Mouse (Mus musculus): ENCODE data around the gene Igdcc3.
"Not testable (repeated sequence)": the region's sequence is repeated elsewhere in the genome, so short reads cannot be mapped to it uniquely, and the experiment has no call there.

Gene Igdcc3

DNA sequence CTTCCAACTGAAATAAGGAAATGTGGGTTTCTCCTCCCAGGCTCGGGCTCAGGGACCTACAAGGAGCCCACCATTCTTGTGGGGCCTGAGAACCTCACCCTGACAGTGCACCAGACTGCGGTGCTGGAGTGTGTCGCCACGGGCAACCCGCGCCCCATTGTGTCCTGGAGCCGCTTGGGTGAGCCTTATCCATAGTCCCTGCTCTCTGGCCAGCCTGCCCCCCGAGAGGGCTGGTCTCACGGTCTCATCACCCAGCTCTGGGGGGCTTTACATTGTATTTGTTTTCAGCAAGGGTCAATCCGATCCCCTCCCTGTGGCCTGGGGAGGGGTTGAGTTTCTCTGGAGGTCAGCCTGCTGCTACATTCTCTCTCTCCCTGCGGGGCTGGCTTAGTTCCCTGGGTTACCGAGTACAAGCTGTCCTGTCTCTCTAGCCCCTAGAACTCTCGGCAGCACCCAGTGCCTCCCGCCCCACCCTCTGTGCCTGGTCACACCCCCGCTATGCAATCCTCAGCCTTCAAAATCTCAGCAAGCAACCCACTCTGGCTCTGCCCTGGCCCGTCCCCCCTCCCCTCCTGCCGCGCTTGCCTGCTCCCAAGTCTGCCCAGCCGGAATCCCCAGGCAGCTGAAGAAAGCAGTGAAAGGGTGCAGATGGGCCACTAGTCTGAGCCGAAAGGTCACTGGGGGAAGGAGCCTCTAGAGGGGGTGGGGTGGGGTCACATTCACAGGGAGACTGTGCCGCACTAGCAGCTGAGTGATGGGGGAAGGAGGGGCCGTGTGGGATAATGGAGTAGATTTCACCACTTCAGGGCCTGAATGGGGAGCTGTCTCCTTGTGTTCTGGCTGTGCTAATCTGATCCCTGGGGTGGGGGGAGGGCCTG, 37.6 kb downstream of the Igdcc3 start:
- DNase-seq, result no peak

GRCm38 (mm10) chr9:65179817-65180624, 39.0 kb downstream of the Igdcc3 start:
- DNase-seq, result no peak

DNA sequence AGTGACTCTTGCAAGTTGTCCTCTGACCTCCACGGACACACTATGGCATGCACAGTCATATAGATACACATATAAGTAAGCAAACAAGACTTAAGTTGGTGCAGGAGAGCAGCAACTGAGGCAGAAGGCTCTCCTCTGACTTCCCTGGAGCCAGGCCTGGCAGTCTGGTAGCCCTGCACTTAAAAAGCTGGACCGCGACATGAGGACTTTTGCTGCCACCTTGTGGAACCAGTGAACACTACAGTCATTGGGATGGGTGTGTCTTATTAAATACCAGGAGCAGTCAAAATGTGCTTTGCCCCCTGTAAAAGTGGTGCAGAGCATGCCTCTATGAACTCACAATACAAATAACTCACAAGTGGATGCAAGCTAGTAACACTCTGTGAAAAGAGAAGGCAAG, 47.6 kb downstream of the Igdcc3 start:
- DNase-seq, result peak; percentile 78

- no peak for DNase-seq
These were observed 49.3 kb downstream of the Igdcc3 start for GRCm38 (mm10) chr9:65190306-65190705.

GRCm38 (mm10) chr9:65191389-65191754, 50.4 kb downstream of the Igdcc3 start:
- no peak for DNase-seq

- no peak for DNase-seq
These were observed 50.9 kb downstream of the Igdcc3 start for GRCm38 (mm10) chr9:65191755-65192469.

GRCm38 (mm10) chr9:65193214-65193613, 52.2 kb downstream of the Igdcc3 start:
- DNase-seq, result no peak

DNA sequence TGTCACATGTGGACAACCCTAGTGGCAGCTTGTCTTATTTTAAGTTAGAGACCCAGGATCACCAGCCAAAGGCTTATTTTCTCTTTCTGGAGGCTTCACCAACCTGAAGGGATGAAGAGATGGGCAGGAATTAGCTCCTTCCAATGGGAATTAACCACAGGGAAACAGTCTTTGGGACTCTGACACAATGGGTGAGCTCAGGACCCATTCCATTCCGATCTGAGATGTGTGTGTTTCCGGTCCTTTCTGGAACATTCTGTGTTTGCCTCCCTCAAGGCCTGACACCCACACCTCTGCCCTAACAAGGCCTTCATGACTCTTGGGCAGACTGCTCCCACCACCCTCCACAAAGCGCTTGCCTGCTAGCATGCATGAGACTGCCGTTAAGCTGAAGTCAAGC, 54.1 kb downstream of the Igdcc3 start, which contains the start of gene Parp16:
Gene Parp16 (plus strand): TSS at position 301 of the 400 bp plus-strand sequence.
- no peak for DNase-seq

DNA sequence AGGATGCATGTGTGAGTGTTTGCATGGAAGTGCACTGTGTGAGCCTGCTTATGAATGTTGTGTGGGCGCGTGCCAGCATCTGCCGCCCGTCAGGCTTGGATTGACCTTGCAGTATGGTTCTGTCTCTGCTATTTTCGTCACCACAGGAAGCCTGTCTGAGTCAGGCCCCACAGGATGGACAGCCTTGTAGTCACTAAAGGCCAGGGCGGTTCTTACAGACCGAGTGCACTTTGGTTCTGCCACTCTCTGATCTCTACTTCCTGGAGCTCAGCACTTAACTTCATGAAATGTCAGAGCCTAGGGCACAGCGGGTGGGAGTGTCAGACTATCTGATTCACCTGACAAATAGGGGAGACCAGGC, 54.6 kb downstream of the Igdcc3 start:
- no peak for DNase-seq

DNA sequence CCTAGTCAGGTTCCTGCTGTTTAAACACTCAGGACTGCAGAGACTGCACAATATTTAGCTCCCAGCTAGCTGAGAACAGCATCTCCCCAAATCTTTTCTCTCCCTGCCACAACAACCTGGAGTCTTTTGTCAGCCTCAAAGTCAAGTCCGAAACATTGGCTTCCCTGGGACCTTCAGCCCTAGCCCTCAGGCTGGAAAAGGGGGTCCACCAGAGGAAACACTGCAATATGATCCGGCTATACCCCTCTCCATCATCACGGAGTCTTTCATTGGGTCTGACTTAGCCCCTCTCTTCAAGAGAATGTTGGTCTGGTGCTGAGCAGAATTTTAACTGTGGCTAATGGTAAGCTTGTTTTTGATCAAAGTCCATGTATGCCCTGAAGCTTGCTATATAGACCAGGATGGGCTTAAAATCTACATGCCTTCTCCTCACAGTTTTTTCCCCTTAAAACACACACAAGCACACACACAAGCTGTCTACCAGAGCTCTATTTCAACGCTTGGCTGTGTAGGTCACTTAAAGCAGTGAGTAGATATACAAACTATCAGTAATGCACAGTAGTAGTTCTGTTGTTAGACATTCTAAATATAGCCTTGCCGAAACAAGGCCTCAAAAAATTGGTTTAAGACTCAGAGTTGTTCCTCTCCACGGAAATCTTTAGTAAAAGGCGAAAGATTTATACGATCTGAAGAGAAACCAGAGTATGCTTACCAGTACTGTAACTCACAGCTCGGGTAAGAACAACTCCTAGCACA, 55.2 kb downstream of the Igdcc3 start:
- DNase-seq, result no peak

- peak; percentile 96 for DNase-seq
These were observed 56.0 kb downstream of the Igdcc3 start for GRCm38 (mm10) chr9:65196738-65197569.

GRCm38 (mm10) chr9:65197826-65198225, 56.8 kb downstream of the Igdcc3 start:
- DNase-seq, result no peak

GRCm38 (mm10) chr9:65199723-65200122, 58.7 kb downstream of the Igdcc3 start:
- no peak for DNase-seq

- no peak for DNase-seq
These were observed 59.6 kb downstream of the Igdcc3 start for GRCm38 (mm10) chr9:65200606-65201005.

GRCm38 (mm10) chr9:65201021-65201380, 60.0 kb downstream of the Igdcc3 start:
- no peak for DNase-seq

DNA sequence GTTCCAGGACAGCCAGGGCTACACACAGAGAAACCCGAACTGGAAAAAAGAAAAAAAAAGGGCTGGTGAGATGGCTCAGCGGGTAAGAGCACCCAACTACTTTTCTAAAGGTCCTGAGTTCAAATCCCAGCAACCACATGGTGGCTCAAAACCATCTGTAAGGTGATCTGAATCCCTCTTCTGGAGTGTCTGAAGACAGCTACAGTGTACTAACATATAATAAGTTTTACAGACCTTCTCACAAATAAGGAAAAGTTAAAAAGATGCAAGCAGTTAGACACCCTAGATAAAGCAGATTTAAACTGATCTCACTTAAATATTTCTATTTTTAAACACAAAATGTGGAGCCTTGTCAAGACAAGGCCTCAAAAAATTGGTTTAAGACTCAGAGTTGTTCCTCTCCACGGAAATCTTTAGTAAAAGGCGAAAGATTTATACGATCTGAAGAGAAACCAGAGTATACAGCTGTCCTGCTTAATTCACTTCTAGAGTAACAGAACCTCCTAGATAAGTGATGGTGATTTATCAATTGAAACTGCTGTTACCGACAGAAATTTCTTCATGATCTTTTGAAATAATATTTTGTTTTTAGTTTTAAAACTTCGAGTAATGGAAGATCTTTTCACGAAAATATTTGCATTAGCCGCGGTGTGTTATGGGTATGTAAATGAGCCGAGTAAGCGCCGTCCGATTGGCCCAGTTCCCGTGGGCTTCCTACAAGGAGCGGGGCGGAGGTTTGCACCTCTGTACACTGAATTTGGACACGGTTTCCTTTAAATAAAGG, 60.6 kb downstream of the Igdcc3 start:
- peak; percentile 87 for DNase-seq

DNA sequence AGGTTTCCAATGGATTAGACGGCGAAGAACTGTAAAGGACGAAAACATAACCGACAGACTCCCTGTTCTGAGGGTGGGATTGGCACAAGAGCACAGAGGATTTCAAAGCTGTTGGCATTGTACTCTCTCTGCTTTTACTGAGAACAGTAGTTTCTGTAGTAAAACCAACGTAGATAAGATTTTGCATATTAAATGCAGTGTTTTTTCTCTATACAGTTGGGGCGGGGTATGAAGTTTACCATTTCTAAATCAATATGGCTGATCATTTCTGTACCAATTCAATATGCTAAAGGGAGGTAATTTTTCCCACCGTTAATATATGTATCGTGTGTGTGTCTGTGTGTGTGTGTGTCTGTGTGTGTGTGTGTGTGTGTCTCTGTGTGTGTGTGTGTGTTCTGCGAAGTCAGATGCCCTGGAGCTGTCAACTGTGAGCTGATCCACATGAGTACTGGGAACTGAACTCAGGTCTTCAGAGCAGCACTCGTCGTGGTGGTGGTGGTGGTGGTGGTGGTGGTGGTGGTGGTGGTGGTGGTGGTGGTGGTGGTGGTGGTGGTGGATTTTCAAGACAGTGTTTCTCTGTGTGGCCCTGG, 61.3 kb downstream of the Igdcc3 start:
- no peak for DNase-seq

GRCm38 (mm10) chr9:65205049-65205815, 64.2 kb downstream of the Igdcc3 start:
- DNase-seq, result no peak

DNA sequence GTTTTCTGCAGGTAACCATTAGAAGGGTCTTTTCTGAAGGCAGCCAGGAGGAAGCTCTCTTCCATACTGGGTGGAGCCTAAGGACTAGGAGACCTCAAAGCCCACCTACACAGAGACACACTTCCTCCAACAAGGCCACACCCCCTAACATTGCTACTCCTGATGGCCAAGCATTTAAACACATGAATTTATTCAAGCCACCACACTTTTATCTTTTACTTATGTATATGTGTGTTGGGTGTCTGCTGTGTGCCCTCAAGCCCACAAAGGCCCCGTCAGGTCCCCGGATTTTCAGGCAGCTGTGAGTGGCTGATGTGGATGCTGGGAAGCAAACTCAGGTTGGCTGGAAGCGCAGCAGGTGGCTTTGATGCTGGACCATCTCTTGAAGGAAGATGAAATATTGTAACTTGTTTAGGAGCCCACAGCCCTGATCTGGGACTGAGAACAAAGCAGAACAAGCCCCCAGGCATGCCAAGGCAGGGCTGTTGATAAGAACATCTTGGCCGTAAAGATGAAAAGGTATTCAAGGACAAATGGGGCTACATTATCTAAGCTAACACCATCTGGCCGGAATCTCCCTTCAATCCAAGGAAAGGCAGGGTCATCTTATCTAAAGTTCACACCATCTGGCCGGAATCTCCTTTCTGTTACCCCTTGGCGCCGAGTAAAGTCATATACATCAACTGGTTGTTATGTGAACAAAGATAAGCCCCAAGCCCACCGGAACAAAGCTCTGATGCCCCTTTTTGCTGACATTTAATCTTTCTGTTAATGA, 66.2 kb downstream of the Igdcc3 start:
- not testable (repeated sequence) for DNase-seq

Measured in right cerebral cortex, postnatal 14 days (tissue).